Mouse (Mus musculus): Measurements from ENCODE around the gene Tfap2a.

Gene Tfap2a

DNA sequence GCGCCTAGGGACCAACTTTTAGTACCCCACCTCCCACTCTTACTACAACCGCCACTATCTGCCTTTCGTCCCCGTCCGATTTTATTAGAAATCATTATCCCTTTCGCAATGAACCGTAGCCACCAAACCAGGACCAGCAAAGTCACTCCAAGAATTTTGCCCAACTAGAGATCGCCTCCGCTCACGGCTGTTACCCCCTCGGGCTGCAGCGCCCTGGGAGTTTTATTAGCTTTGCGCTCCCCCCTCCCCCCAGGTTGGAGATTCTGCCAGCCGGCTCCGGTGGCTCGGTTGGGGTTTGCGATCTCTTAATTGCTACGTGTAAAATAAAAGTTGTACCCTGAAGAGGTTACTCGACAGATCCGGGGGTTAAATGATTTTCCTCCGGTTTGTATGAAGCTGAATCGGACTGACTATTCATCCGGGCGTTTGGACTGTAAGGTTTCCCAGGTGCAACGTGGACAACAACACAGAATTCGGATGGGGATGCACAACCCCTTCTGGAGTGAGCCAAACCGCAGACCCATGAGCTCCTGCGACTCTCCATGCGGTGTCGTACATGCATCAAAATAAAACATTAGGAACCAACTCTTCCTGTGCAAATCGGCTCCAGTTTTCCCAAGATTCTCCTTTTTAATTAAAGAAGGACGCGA, 3.7 kb downstream of the Tfap2a start:
- no peak for DNase-seq (ENCODE audit: low read depth)

- DNase-seq (ENCODE audit: low read depth) = no peak
Observed at GRCm38 (mm10) chr13:40733542-40734151, 4.5 kb downstream of the Tfap2a start.

- DNase-seq (ENCODE audit: low read depth) = no peak
Observed at GRCm38 (mm10) chr13:40732816-40733541, 5.2 kb downstream of the Tfap2a start.

GRCm38 (mm10) chr13:40732085-40732484, 6.1 kb downstream of the Tfap2a start:
- no peak for DNase-seq (ENCODE audit: low read depth)

DNA sequence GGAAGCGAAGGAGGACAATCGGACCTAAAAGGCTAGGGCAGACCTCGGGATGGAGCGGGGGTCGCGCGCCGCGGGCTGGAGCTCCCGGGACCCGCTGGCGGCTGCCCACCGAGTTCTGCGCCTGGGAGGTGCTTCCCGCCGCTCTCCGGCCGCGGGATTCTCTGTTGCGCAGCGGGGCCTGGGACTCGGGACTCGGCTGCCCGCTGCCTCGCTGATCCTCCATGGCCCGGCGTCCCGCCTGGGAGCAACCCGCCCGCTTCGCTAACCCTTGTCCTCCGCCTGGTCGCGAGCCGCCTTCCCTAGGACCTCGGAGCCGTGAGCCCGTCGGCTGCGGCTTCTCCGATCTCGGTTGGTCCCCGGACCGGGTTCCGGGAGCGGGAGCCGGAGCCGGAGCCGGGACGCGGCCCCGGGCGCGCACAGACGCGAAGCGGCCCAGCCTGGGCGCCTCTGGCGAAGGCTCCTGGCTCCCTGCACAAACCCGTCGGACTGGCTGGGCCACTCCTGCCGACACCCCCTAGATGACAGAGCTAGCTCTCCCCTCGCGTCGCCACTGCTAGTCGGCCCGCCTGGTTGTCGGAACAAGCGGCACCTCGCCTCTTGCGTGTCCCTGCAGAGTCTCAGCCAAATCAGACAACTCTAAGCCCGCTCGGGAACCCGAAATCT, 6.9 kb downstream of the Tfap2a start:
- DNase-seq (ENCODE audit: low read depth) = no peak

DNA sequence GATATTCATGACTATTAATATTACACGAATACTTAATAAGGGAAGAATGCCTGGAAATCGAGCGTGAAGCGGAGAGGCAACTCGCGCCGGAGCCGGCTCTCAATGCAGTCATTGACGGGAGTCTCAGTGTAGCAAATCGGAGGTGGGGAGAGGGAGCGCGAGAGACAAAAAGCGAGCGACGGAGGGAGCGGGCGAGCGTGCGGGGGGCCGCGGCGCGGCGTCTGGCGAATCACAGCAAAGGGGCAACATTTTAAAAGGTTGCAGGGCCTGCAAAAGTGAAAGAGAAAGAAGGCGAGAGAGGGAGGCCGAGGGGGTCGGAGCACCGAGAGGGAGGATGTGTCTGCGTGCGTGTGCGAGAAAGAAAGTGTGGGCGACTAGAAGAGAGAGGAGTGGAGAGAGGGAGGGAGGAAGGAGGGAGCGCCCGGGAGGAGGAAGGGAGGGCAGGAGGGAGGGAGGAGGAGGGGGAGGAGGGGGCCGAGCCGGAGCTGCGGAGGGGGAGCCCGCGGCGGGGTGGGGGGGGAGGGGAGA, 7.5 kb downstream of the Tfap2a start:
- DNase-seq (ENCODE audit: low read depth) = no peak

GRCm38 (mm10) chr13:40729592-40730431, 8.4 kb downstream of the Tfap2a start:
- DNase-seq (ENCODE audit: low read depth) = no peak

- no peak for DNase-seq (ENCODE audit: low read depth)
Observed at GRCm38 (mm10) chr13:40729037-40729436, 9.1 kb downstream of the Tfap2a start.

DNA sequence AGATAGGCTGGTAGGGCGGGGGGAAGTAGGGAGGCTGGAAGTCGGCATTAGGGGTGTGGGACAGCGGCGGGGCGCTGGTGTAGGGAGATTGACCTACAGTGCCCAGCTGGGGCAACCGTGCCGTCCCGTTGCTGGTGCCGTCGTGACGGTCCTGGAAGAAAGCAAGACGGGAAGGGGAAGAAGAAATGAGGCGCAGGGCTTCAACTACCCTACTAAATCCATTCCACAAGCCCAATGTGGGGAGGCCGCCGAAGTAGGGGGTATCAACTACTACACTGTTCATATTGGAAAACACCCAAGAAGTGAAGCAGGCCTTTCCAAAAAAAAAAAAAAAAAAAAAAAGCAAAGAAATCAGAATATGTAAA, 9.6 kb downstream of the Tfap2a start:
- no peak for DNase-seq (ENCODE audit: low read depth)

DNA sequence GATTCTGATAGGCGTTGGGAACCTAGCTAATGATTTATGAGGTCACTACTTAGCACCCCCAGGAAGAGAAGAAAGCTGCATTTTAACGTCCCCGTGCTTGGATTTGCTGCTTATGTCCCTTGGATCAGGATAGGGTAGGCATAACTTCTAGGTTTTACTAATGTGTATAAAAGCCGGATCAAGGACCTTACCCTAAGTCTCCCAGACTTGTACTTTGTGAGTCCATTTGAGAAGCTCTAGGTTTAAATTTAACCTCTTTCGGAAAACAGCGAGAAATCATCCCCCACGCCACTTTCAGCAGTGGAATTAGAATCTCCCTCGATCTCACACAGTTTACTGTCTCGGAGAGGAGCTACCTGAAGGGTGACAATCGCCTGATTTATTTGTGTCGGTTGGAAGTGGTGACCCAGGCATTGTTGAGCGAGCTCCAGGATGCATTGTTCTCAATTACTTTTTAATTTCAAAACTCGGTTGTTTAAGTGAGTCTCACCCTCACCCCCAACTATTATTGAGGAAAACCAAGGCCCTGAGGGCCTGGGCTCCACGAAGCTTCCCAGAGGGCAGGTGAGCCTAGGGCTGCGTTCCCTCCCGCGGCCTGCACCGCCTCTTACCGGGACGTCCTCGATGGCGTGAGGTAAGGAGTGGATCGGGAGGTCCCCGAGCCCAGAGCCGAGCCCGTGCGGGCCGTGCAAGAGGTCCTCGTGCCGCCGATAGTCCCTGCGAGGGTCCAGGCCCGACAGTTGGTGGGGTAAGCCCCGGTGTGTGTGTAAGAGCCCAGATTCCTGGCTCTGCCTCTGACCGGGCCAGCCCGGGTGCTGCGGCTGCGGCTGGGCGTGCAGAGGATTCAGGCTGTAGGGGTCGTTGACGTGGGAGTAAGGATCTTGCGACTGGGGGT, 10.2 kb downstream of the Tfap2a start:
- DNase-seq (ENCODE audit: low read depth) = no peak

- no peak for DNase-seq (ENCODE audit: low read depth)
Observed at GRCm38 (mm10) chr13:40725924-40726323, 12.3 kb downstream of the Tfap2a start.

- DNase-seq (ENCODE audit: low read depth) = no peak
Observed at GRCm38 (mm10) chr13:40723598-40723920, 14.6 kb downstream of the Tfap2a start.

DNA sequence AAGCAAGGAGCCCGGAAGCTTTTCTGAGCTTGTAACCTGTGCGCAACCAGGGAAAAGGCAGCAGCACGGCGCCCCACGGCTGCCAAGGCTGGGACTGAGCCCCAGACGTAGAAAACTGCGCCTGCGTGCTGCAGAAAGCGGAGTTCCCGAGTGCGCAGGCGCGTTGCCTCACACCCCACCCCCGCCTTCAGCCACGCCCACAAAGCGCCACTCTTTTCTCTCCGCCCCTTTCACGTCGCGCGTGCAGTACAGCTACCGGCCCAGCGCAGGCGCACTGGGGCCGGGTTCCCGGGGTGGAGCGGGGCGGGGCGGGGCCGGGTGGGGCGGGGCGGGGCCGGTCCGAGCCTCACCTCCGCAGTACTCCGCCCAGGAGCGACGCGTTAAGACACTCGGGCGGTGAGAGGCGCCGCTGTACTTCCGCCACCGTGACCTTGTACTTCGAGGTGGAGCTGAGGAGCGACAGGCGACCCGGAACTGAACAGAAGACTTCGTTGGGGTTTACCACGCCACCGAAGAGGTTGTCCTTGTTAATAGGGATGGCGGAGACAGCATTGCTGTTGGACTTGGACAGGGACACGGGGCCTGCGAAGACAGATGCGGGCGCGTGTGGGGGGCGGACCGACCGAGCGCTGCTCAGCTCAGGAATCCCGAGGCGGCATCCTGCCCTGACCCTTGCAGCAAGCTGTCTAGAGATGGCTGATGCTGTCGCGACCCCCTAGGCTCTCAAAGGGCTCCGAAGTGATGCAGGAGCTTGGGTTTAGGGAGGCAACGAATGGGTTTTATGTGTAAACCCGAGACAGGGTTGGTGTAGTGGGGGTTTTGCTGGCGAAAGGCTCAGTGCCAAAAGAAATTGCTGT, 15.2 kb downstream of the Tfap2a start:
- peak; percentile 81 for DNase-seq (ENCODE audit: low read depth)

DNA sequence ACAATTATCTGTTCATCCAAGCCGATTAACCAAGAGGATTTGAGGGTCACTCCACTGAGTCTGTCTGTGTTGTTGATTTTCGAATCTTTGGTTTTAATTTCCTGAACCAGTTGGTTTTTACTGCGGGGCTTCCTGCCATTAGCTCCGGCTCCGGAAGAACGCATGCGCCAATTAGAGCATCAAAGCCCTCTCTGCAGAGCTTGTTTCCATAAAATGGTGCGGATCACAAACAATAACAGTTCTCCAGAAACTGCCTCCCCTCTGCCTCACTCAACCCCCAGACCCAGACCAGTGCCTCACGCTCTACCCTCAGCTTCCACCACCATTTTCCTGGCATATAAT, 18.5 kb downstream of the Tfap2a start:
- DNase-seq (ENCODE audit: low read depth) = no peak

GRCm38 (mm10) chr13:40719066-40719740, 19.0 kb downstream of the Tfap2a start:
- DNase-seq (ENCODE audit: low read depth) = no peak

GRCm38 (mm10) chr13:40716771-40717716, 21.1 kb downstream of the Tfap2a start:
- no peak for DNase-seq (ENCODE audit: low read depth)

DNA sequence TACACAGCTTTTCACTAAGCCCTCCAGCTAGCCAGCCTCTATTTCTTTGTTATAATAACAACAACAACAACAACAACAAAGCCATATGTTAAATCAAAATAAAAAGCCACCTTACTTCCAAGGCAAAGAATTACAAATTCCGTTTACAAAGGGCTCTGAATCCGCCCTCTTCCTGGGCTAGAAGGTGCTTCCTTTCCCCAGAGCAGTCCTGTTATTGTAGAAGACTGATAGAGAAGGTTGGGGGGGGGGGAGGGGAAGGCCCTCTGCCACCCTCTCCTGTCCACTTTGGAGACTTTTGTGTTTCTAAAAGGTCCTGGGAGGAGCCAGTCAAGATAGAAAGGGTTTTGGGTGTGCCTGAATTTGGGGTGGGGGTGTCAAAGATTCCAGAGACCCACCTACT, 23.6 kb downstream of the Tfap2a start:
- DNase-seq (ENCODE audit: low read depth) = no peak

GRCm38 (mm10) chr13:40713681-40714080, 24.5 kb downstream of the Tfap2a start:
- DNase-seq (ENCODE audit: low read depth) = no peak

Data from c-Kit-positive CD71-negative TER-119-negative erythroid progenitor cells, embryonic 14.5 days (primary cell).